Mouse (Mus musculus) cortical plate, adult 2 months (tissue): Measurements from ENCODE around the gene Myo5a. TPM values are rescaled to one million over a fixed set of nuclear protein-coding genes. Genes with fewer than 3 reads are reported as not detected.

Source experiments
- H3K27ac ChIP-seq: fragments of 200-500 bp; 2 replicates; pipeline ENCODE4 v1.5.1; 2012; ENCODE audit warnings: low read length, control low read depth, inconsistent platforms; ENCODE audit not compliant: insufficient read depth
- H3K4me1 ChIP-seq: fragments of 200-500 bp; 2 replicates; pipeline ENCODE4 v1.6.1; 2011; ENCODE audit warnings: low read length; ENCODE audit not compliant: control insufficient read depth, insufficient read depth
- H3K4me3 ChIP-seq: fragments of 200-500 bp; 2 replicates; pipeline ENCODE4 v1.5.1; 2011; ENCODE audit warnings: mild to moderate bottlenecking, low read length, control low read depth; ENCODE audit not compliant: insufficient read depth
- CTCF ChIP-seq: fragments of 200-500 bp; IDR thresholded peaks from 2 replicates; pipeline ENCODE4 v1.5.1; 2011; ENCODE audit warnings: mild to moderate bottlenecking, control low read depth, low read length; ENCODE audit not compliant: insufficient read depth; ENCODE audit errors: extremely low read depth
- POLR2A ChIP-seq: fragments of 200-500 bp; IDR thresholded peaks from 2 replicates; pipeline ENCODE4 v1.6.1; 2011; ENCODE audit warnings: mild to moderate bottlenecking, low read length, control low read depth; ENCODE audit not compliant: insufficient read depth; ENCODE audit errors: extremely low read depth
- polyA plus RNA-seq: library from polyadenylated mRNA; depleted of rRNA; stranded (reverse); fragments of >200 nt; gene quantifications from 2 replicates; pipeline ENCODE4 v1.2.3, GENCODE M21; 2012

The Myo5a gene
- polyA plus RNA-seq, 1 experiment = 116 TPM

DNA sequence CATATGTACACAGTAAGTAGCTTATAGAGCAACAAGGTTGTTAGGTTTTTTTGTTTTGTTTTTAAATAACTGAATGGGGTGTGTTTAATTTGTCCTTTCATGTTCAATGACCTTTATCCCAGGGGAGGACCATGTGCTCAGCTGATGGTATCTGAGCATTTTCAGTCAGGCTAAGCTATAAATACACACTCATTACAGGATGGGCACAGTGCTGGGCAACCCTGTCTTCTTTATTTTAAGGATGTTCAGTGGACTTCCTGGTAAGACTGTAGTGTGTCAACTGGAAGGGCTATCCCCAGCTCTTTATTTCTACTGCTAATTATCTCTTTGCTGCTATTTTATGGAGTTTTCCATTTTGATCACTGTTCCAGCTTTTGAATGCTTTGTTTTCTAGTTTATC is 92.8 kb downstream of the Myo5a start:
- Histone ChIP-seq H3K4me1 (peaks cover 2% of the 10 kb centered on the region), H3K4me3 (no peak overlapping the region), H3K27ac (no peak overlapping the region)
- no peak for TF ChIP-seq CTCF
- no peak for TF ChIP-seq POLR2A

DNA sequence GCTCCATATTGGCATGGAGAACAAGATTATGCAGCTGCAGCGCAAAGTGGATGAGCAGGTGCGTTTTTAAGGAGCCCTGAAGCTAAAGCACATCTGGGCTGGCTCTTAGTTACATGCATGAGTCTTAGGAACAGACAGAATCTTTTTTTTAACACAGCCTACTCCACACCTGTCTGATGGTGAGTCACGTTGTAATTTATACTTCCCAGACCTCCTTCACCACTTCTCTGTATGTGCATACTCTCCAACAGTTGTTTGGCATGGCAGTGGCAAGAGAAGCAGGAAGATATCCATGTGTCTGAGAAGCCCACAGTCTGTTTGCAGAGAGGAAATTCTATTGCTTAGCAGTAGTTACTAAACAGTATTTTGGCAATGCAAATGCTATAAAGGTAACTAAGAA is 100.9 kb downstream of the Myo5a start:
- Histone ChIP-seq H3K27ac (no peak overlapping the region), H3K4me1 (no peaks in the 10 kb centered on the region), H3K4me3 (no peak overlapping the region)
- TF ChIP-seq POLR2A (no peak), CTCF (no peak)

DNA sequence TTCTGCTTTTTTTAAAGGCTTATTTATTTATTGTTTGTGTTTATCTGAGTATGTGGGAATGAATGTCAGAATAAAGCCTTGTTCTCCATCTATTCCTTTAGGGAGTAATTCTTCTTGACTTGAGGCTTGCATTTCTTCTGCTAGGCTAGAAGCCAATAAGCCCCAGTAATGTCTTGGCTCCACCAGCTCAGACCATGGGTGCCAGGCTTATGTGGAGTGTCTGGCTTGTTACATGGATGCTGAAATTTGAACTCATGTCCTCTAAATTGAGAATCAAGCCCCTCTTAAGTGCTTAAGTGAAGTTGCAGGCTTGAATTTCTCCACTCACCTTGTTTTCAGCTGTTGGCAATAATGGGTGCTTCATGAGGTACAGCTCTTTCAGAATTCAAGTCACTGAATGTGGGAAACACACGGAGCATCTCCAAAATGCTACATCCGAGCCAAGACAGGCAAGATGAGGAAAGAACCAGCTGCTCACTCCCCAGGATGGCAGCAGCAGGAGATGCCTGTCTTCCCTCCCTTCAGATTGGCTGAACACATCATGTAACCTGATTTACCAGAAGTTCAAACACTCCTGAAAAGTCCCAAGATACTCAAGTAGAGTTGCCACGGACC is 116.9 kb downstream of the Myo5a start:
- TF ChIP-seq POLR2A (no peak), CTCF (no peak)
- H3K27ac ChIP-seq = no peak overlapping the region
- H3K4me1 ChIP-seq = no peaks in the 10 kb centered on the region; the same call in 1 of the 2 replicates
- no peak overlapping the region for H3K4me3 ChIP-seq

DNA sequence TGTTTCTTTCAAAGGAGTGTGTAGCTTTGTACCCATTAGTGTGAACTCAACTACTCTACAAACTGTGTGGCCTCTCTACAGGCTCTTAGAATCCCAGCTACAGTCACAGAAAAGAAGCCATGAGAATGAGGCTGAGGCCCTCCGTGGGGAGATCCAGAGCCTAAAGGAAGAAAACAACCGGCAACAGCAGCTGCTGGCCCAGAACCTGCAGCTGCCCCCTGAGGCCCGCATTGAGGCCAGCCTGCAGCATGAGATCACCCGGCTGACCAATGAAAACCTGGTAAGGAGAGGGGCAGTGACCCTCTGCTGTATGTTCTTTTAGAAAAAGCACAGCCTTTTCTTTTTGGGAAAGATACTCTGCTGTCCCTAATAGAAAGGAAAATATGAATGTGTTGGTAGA is 123.0 kb downstream of the Myo5a start:
- Histone ChIP-seq H3K4me1 (peaks cover 9% of the 10 kb centered on the region), H3K4me3 (no peak overlapping the region), H3K27ac (peak overlapping the region; percentile 38)
- TF ChIP-seq POLR2A (no peak), CTCF (no peak)

DNA sequence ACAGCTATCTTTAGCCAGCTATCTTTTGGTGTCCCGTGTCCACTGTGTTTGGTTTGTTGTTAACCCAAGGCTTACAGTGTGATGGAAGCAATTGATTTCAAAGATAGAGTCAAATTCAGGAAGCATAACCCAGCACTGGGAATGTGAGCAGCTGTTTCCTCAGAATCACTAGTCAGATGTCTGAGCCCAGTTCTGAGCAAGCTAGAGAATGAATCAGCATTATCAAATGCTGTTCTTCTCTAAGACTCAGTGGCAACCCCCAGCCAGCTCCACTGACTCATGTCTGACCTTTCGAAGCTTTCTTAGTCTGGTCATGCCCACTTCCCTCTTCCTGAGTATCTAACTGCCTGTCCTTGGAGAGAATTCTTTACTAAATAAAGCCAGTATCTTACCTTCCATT is 125.5 kb downstream of the Myo5a start:
- Histone ChIP-seq H3K4me1 (peaks cover 9% of the 10 kb centered on the region), H3K4me3 (no peak overlapping the region), H3K27ac (peak overlapping the region; percentile 66; the same call in 1 of the 2 replicates)
- TF ChIP-seq POLR2A (no peak), CTCF (no peak)

DNA sequence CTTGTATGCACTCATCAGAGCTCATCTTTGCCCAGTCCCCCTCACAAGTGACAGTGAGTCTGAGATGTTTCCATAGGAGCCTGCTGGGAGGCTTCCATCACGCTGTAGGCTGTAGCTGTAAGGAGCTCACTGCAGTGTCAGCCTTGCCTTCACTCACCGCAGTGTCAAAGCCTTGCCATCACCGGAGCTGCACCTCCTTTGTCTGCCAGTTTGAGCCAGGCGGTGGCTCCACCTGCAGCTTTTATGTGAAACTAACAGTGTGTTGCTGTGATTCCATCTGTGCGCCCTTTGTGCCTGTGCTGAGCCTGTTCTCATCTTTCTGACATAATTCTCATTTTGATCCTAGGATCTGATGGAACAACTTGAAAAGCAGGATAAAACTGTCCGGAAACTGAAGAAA is 126.5 kb downstream of the Myo5a start:
- peaks cover 9% of the 10 kb centered on the region for H3K4me1 ChIP-seq
- H3K4me3 ChIP-seq = no peak overlapping the region
- TF ChIP-seq POLR2A (no peak; the same call in 1 of the 2 replicates), CTCF (0 out of 2 replicates have a peak, but pooled peaks have one; percentile 27)
- H3K27ac ChIP-seq = peak overlapping the region; percentile 67

DNA sequence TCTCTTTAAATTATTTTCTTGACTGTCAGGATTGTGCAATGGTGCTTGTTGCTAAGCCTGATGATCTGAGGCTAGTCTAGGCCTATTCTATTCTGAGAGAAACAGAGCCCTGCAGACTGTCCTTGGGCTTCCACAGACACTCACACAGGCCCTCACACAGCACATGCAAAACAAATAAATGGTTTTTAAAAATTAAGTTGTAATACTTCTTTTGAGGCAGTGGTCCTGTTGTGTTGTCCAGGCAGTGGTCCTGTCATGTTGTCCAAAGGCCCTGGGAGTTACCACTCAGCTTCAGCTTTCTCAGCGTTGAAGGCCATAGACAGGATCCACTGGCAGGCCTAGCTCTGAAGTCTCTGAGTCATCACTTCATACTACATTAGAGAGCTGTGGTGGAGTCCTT is 130.7 kb downstream of the Myo5a start:
- TF ChIP-seq CTCF = no peak
- TF ChIP-seq POLR2A = no peak
- Histone ChIP-seq H3K4me3 (no peak overlapping the region), H3K27ac (peak overlapping the region; percentile 28; the same call in 1 of the 2 replicates), H3K4me1 (peaks cover 4% of the 10 kb centered on the region)

DNA sequence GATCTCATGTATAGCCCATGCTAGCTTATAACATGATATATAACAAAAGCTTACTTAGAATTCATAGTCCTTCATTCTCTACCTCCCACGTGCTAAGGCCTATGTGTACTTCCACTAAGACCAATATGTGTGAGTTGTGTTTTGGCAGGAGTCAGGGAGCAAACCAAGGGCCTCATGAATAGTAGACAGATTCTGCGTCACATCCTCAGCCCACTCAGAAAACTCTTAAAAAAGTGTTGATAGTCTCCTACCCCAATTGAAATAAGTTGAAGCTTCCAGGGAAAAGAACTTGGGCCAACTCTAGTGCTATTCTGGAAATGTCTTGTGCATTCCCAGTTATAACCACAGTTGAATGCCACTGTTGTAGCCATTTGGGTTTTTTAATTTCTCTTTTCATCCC is 131.2 kb downstream of the Myo5a start:
- peak overlapping the region; percentile 28; the same call in 1 of the 2 replicates for H3K27ac ChIP-seq
- TF ChIP-seq CTCF (no peak), POLR2A (no peak)
- H3K4me1 ChIP-seq = peaks cover 4% of the 10 kb centered on the region
- H3K4me3 ChIP-seq = no peak overlapping the region

DNA sequence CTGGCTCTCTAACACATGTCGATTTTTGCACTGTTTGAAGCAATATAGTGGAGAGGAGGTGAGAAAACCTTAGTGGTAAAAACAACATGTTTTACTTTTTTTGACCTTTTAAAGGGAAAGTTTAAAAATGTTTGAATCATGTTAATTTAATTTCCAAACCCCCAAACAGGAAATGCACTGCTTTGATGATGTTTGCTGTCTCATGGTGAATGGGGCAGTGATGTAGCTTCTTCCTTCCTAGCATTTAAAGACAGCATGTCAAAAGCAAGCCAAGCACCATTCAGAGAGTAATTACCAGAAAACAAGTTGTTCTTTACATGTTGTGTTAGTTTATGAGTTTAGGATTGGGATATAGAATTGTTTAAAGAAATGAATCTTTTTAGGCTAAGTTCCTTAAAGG is 138.4 kb downstream of the Myo5a start:
- Histone ChIP-seq H3K27ac (no peak overlapping the region), H3K4me1 (peaks cover 7% of the 10 kb centered on the region), H3K4me3 (no peak overlapping the region)
- TF ChIP-seq CTCF (no peak), POLR2A (no peak)

DNA sequence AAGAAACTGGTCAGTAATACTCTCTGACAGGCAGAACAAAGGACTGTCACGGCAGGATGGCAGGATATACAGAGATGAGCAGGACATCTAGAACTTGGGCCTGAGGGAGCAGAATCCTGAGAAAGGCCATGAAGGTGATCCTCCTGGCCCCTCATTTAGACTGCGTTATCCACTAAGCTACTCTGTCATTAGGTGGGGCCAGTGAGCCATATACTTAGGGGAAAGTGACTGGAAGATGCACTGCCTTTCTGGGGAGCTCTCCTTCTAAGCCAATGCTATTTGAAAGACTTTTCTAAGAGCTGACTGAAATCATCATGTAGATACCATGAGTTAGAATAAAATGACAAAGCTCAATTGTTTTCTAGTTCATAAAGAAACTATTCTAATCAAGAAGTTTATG is 139.5 kb downstream of the Myo5a start:
- Histone ChIP-seq H3K4me1 (peaks cover 7% of the 10 kb centered on the region), H3K27ac (0 out of 2 replicates have a peak overlapping the region, but pooled peaks have one; percentile 17), H3K4me3 (no peak overlapping the region)
- TF ChIP-seq POLR2A (no peak), CTCF (no peak; the same call in 1 of the 2 replicates)
